Mouse (Mus musculus): ENCODE results near the gene Miga2. TPM values are rescaled to one million over a fixed set of nuclear protein-coding genes. Genes with fewer than 3 reads are reported as not detected.

Gene Miga2
- total and polyA plus RNA-seq, 2 experiments from 2014 or later = 28.6 to 70.8 TPM

DNA sequence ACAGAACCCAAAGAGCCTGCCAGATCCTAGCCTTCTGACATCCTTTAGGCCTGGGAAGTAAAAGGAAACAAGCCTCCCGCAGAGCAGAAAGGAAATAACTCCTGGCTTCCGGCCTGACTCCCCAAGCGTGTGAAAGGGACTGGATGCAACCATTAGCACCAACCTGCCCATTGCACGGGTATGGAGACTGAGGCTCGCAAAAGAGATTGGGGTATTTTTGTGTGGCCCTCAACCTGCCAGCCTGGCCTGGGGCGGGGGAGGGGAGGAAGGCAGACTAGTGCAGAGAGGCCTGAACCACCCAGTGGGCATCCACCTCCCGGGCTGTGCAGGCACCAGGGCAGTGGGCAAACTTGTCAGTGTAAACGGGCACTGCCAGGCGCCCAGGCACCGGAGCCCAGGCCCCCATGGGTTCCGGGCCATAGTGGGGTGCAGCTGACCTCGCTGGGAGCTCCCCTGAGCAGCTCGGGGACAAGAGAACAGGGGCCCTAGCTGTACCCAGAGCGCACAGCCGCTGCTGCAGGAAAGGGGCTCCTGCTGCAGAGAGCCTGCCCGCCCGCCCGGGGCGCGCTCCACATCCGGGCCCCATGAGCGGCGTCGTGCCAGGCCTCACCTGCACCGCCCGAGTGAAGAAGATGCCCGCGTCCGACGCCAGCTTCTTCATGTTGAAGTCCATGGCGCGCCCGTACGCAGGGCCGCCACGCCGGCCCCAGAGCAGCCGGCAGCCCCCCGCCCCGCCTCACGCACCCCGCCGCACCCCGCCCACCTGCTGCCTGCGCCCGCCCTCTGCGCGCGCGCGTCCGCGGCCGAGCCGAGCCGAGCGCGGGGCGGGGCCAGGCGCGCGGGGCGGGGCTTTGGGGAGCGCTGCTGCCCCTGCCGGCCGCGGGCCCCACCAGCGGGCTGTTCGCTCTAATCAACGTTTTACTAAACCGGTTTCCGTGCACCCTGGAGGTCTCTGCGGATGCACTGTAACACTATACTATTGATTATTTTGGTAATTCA is 5.2 kb upstream of the Miga2 start, which contains the start of gene Sh3glb2:
TSS of gene Sh3glb2 (minus strand) at position 805 of the 999 bp plus-strand sequence.
- peak; percentile 92 for DNase-seq
- Histone ChIP-seq H3K9ac (peak within 1 kb of the TSS; percentile 83), H3K27ac (ENCODE audit: low read depth, low read length) (peak within 1 kb of the TSS; percentile 79), H3K9me3 (ENCODE audit: low read length) (no peaks in the 10 kb centered on the region), H3K27me3 (ENCODE audit: insufficient read depth, low read length) (no peaks in the 10 kb centered on the region), H3K4me3 (ENCODE audit: low read depth, low read length) (peak within 1 kb of the TSS; percentile 70), H3K36me3 (ENCODE audit: insufficient read depth) (peaks cover 9% of the 10 kb centered on the region), H3K4me1 (ENCODE audit: insufficient read depth) (peaks cover 10% of the 10 kb centered on the region), H3K4me2 (ENCODE audit: low read depth) (peak within 1 kb of the TSS; percentile 87)
- 3% methylated on average over 59 of the region's 73 CpGs for WGBS
- peak; percentile 38 for TF ChIP-seq CTCF (IDR thresholded peaks at IDR 0.05; ENCODE audit: low read depth)
- ATAC-seq = peak; percentile 83

DNA sequence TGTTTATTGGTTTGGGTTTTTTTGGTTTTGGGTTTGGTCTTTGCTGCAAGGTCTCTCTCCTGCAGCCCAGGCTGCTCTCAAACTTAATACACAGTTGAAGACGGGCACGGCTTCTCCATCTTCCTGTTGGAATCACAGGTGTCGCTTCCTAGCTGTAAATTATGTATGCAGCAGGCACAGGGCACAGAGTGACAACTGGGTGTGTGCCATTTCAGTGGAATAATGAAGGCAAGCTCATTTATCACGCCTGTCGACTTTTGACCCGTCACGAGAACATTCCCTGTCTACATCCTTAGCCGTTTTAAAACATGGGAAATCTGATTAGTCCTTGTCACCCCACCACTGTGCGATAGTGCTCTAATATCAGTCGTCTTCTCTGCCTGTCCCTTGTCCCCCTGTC is 3.4 kb upstream of the Miga2 start:
- no peak for ATAC-seq
- H3K4me3 ChIP-seq (ENCODE audit: low read depth, low read length) = no peak overlapping the region
- 81% methylated on average over 10 of the region's 10 CpGs for WGBS
- no peak overlapping the region for H3K4me2 ChIP-seq (ENCODE audit: low read depth)
- H3K27me3 ChIP-seq (ENCODE audit: insufficient read depth, low read length) = no peaks in the 10 kb centered on the region
- no peaks in the 10 kb centered on the region for H3K9me3 ChIP-seq (ENCODE audit: low read length)
- no peaks in the 10 kb centered on the region for H3K36me3 ChIP-seq (ENCODE audit: insufficient read depth)
- peaks cover 16% of the 10 kb centered on the region for H3K4me1 ChIP-seq (ENCODE audit: insufficient read depth)
- no peak for TF ChIP-seq CTCF (IDR thresholded peaks at IDR 0.05; ENCODE audit: low read depth)
- no peak overlapping the region for H3K27ac ChIP-seq (ENCODE audit: low read depth, low read length)
- no peak overlapping the region for H3K9ac ChIP-seq
- DNase-seq = no peak

DNA sequence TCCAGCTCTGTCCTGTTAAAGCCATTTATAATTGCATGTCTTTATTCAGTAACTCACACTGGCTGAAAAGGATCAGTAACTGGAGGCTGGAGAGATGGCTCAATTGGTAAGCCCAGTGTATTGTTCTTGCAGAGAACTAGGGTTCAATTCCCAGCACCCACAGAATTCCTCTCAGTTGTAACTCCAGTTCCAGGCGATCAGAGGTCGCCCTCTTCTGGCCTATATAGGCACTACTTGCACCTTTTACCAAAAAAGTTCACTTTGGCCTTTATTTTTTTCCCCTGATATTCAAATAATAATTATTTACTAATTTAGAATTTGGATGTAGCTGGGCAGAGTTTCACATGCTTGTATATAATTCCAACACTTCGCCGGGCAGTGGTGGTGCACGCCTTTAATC is 1.2 kb upstream of the Miga2 start:
- H3K9me3 ChIP-seq (ENCODE audit: low read length) = no peaks in the 10 kb centered on the region
- TF ChIP-seq CTCF (IDR thresholded peaks at IDR 0.05; ENCODE audit: low read depth) = no peak
- WGBS = 79% methylated on average over 5 of the region's 5 CpGs
- no peak for DNase-seq
- H3K4me1 ChIP-seq (ENCODE audit: insufficient read depth) = peaks cover 15% of the 10 kb centered on the region
- peaks cover 8% of the 10 kb centered on the region for H3K36me3 ChIP-seq (ENCODE audit: insufficient read depth)
- H3K9ac ChIP-seq = no peak overlapping the region
- H3K4me2 ChIP-seq (ENCODE audit: low read depth) = no peak overlapping the region
- no peak overlapping the region for H3K27ac ChIP-seq (ENCODE audit: low read depth, low read length)
- H3K4me3 ChIP-seq (ENCODE audit: low read depth, low read length) = no peak overlapping the region
- no peaks in the 10 kb centered on the region for H3K27me3 ChIP-seq (ENCODE audit: insufficient read depth, low read length)
- ATAC-seq = no peak

DNA sequence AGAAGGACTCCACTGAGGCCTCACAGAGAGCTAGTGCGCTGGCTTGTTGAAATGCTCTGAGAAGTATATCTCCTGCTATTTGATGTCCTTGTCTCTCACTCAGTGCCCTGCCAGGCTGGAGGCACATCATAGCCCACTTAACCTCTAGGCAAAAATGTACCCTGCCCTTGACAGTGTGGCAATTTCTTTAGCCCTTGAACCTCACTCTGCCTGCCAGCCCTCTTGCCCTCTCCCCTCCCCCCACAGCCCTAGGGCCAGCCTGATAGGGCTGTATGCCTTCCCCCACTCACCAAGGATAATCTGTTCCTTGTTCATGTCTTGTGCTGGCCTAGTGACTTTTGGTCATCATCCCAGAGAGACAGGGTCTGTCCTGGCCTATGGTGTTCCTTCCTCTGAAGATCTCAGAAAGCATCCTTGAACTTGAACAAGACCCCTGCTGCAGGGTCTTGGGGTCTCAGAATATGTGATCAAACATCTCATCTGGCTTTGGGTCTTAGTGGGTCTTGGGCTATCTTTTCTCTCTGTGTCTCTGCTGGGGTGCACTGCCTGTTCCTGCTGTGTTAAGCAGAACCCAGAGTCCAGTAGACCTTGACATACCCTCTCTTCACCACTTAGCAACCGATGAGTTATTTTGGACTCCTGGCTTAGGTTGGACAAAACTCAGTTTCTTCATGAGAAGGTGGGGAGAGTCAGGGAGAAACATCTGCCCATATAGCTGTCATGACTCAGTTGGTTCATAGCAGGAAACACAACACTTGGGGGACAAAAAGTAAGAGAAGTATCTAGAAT is 1.4 kb downstream of the Miga2 start:
- 87% methylated on average over 2 of the region's 2 CpGs for WGBS
- Histone ChIP-seq H3K9ac (peak overlapping the region; percentile 65), H3K4me2 (ENCODE audit: low read depth) (peak overlapping the region; percentile 91), H3K36me3 (ENCODE audit: insufficient read depth) (peaks cover 34% of the 10 kb centered on the region), H3K4me1 (ENCODE audit: insufficient read depth) (peaks cover 6% of the 10 kb centered on the region), H3K9me3 (ENCODE audit: low read length) (no peaks in the 10 kb centered on the region), H3K4me3 (ENCODE audit: low read depth, low read length) (no peak overlapping the region), H3K27ac (ENCODE audit: low read depth, low read length) (no peak overlapping the region), H3K27me3 (ENCODE audit: insufficient read depth, low read length) (no peaks in the 10 kb centered on the region)
- no peak for DNase-seq
- TF ChIP-seq CTCF (IDR thresholded peaks at IDR 0.05; ENCODE audit: low read depth) = no peak
- no peak for ATAC-seq

DNA sequence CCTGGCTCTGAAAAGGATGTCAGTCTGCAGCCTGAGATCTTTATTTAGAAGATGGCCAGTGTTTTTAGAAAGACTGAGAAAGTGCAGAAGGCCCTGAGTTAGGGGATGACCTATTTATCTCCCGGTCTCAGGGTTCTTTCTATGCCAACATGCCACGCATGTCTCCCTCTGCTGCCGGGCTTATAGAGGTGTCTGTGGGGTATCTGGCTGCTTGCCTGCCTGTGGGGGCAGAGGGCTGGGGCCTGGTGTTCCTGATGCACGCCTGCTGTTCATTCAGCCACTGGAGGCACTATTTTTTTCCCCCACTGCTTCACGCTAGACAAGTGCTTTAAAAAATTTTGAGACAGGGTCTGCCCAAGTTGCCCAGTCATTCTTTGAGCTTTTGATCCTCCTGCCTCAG is 2.2 kb downstream of the Miga2 start:
- Histone ChIP-seq H3K9me3 (ENCODE audit: low read length) (no peaks in the 10 kb centered on the region), H3K36me3 (ENCODE audit: insufficient read depth) (peaks cover 41% of the 10 kb centered on the region), H3K4me2 (ENCODE audit: low read depth) (no peak overlapping the region), H3K4me1 (ENCODE audit: insufficient read depth) (peaks cover 6% of the 10 kb centered on the region), H3K27ac (ENCODE audit: low read depth, low read length) (no peak overlapping the region), H3K27me3 (ENCODE audit: insufficient read depth, low read length) (no peaks in the 10 kb centered on the region), H3K9ac (no peak overlapping the region), H3K4me3 (ENCODE audit: low read depth, low read length) (no peak overlapping the region)
- DNase-seq (no peak), ATAC-seq (no peak)
- no peak for TF ChIP-seq CTCF (IDR thresholded peaks at IDR 0.05; ENCODE audit: low read depth)
- 67% methylated on average over 5 of the region's 5 CpGs for WGBS

DNA sequence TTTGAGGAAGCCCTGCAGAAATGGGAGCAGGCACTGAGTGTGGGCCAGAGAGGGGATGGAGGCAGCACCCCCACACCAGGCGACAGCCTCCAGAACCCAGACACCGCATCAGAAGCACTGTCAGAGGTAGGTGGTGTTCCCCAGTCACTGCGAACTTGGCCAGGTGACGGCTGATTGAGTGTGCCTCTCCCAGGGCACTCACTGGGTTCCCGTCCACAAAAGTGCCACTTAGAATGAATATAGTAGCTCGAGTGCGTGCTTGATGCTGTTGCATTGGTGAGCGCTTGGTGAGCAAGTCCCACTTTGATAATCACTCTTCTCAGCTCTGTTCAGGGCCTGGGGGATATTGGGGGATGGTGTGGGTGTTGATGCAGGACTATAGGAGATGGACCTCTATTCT is 7.5 kb downstream of the Miga2 start:
- ATAC-seq = no peak
- H3K4me2 ChIP-seq (ENCODE audit: low read depth) = no peak overlapping the region
- WGBS = 98% methylated on average over 8 of the region's 8 CpGs

More for the DNA sequence above, 7.5 kb downstream of the Miga2 start:
- no peaks in the 10 kb centered on the region for H3K4me1 ChIP-seq (ENCODE audit: insufficient read depth)
- DNase-seq = no peak
- no peak overlapping the region for H3K4me3 ChIP-seq (ENCODE audit: low read depth, low read length)
- no peaks in the 10 kb centered on the region for H3K9me3 ChIP-seq (ENCODE audit: low read length)
- peaks cover 77% of the 10 kb centered on the region for H3K36me3 ChIP-seq (ENCODE audit: insufficient read depth)
- no peak for TF ChIP-seq CTCF (IDR thresholded peaks at IDR 0.05; ENCODE audit: low read depth)
- H3K27me3 ChIP-seq (ENCODE audit: insufficient read depth, low read length) = no peaks in the 10 kb centered on the region
- no peak overlapping the region for H3K9ac ChIP-seq
- H3K27ac ChIP-seq (ENCODE audit: low read depth, low read length) = no peak overlapping the region

Measured in forebrain, postnatal 0 days (tissue).